Mouse (Mus musculus): ENCODE measurements around the gene Cd63. TPM values are rescaled to one million over a fixed set of nuclear protein-coding genes. Genes with fewer than 3 reads are reported as not detected.

Gene Cd63
- total RNA-seq, 2 experiments from 2014 or later, result 203 to 239 TPM

DNA sequence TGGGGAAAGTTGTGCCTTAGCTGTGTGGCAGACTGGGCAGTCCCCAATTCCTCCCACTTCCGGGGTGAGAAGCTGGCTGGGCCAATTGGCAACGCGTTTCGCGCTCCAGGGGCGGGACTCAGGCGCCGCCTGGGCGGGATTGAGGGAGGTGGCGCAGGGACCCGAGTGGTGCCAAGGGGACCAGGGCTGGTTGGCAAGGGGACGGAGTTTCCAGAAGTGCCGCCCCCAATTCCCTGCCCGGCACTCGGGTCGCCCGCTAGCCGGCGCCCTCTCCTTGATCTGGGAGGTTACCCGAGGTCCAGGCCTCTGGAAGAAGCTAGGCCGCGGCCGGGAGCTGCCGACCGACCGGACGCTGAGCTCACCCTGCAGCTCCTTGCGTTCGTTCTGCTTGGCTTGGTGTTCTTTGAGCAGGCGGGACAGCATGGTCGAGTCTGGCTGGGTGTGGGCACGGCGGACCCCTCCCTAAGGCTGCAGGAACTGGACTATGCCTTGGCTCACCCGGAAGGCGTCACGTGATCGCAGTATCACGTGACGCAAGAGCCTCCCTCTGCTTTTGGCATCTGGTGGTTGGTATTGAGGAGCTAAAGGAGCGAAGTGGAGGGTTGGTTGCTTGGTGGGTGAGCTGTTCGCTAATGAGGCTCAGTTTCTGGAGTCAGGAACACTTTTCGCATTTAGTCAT lies 22.4 kb downstream of the Cd63 start:
- DNase-seq, result peak; percentile 97 to 98
- intact Hi-C loops (cut with DNase I), result no loop called here

DNA sequence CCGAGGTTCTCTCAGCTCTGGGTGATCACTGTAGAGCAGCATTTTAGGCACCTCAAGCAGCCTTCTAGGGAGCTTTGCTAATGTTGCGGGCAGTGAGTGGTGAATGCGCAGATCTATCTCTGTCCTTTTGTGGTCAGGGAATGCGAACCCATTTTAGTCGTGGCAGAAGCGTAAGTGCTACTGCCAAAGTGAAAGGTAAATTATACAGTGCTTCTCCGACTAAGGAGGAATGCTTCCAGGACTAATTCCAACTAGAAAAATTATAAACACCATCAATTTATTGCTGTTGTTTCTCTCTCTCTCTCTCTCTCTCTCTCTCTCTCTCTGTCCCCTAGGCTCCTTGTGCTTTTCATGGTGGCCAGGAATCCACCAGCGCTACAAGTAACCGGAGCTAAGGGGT lies 23.1 kb downstream of the Cd63 start, which contains the start of gene Bloc1s1:
Gene Bloc1s1 (minus strand): TSS at position 101 of the 400 bp plus-strand sequence.
- intact Hi-C loops (cut with DNase I), result no loop called here
- no peak for DNase-seq

DNA sequence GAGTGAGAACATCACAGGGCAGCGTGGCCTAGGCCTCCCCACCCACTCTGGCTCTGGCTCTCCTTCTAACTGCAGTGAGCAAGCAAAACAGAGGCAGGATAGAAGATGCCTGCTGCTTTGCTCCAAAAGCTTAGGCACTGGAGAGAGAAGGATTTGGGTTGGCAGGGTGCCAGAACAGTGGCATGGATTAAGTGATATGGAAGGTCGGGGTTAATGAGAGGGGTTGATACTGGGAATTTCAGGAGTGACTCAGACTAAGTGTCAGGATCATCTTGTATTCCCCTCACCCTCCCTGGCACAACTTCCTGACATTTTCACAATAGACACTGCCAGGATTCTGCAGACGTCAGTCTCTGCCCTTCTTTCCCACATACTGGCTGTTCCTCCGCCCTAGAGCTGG lies 27.6 kb downstream of the Cd63 start:
- intact Hi-C loops (cut with DNase I), result no loop called here
- peak; percentile 34 to 36 for DNase-seq

DNA sequence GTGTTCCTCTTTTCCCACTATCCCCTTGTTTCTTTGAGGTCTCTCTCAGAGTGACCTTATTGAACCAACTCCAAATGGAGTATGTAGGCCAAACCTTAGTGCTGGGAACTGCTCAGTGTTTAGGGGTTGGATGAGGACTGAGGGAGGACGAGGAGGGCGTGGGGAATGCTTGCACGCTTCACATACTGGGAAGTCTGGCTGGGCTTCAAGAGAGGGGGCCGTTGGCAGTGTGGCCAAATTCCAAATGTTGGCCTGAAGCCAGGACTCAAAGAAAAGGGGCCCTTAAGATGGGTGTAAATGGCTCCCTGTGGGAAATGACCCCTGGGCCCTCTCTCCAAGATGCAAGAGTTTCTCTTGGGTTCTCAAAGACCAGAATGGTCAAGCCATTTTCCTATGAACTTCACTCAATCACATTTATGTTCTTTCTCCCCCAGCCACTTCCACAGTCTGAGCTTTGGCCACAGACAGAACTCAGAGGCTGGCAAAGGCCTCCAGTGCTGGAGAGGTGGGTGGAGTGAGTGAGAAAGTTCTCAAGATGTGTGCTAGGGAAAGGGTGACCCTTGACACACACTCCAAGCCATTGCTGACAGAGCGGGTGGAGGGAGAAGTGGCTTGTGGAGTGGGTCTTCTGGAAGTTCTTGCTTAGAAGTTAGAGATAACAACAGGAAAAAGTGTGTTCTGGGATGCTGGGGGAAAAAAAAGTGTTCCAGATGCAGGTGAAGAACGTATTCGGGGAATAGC lies 29.0 kb downstream of the Cd63 start:
- peak; percentile 26 to 44 for DNase-seq
- intact Hi-C loops (cut with DNase I), result no loop called here

DNA sequence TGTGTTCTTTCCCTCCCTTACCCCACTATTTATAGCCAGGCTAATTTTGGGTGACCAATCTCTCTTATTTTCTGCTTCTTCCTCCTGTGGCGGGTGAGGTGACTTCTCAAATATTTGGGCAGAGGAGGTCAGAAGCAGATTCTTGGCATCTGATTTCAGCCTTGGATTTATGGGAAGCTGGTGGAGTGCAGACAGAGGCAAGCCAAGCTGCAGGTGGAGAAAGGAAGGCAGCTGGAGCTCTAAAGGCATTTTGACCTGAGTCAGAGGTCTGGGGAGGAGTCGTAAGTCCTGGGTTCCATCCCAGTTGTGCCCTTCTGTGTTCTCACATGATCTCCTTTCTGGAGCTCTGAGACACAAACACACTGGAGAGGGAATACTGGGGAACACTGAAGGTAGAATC lies 30.7 kb downstream of the Cd63 start:
- intact Hi-C loops (cut with DNase I), result no loop called here
- peak; percentile 62 to 65 for DNase-seq

DNA sequence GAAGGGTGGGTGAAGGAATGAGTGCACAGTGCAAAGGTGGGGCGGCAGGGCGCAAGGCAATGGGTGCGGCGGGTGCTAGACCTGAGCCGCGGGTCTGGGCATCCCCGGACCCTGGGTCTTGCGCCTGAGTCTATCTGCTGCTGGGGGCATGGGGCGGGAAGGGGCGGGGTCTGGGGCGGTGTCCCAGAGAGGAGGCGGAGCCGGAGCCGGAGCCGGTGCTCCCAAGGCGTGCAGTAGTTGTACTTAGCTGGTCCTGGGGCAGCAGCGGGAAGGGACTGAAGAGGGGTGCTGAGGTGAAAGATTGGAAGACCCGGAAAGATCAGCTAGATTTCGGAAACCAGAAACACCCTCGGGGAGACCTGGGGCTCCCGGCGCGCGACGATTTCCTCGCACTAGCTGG lies 32.8 kb downstream of the Cd63 start, which contains the start of gene Itga7:
Gene Itga7 (plus strand): TSS at position 245 of the 400 bp plus-strand sequence.
- peak; percentile 58 to 64 for DNase-seq
- intact Hi-C loops (cut with DNase I), result no loop called here

DNA sequence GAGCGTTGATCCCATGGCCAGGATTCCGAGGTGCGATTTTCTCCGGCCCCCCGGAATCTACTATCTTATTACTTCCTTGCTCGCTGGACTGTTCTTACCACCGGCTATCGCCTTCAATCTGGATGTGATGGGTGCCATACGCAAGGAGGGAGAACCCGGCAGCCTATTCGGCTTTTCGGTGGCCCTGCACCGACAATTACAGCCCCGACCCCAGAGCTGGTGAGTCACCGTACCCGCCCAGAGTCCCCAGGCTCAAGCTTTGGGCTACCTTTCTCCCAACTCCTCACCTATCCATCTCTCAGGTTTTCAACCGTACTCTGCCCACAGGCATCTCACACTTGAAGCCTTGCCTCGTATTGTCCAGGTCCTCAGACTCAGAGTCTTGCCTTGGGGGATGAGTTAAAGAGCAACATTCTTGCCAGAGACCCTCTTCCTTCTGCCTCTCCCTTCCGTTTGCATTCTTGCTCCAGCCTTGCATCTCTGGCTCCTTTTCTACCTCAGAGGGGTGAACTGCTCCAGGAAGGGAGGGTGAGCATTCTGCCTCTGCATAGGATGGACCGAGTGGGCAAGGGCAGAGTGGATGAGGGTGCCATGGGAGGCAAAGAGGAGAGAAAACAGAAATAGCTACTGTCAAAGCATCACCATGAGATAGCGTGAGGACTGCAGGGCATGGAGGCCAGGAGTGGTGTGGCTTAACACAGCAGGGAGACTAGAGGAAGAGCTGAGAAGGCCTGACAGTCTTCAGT lies 33.4 kb downstream of the Cd63 start:
- peak in 1 of 2 experiments; percentile 29 for DNase-seq
- intact Hi-C loops (cut with DNase I), result no loop called here

DNA sequence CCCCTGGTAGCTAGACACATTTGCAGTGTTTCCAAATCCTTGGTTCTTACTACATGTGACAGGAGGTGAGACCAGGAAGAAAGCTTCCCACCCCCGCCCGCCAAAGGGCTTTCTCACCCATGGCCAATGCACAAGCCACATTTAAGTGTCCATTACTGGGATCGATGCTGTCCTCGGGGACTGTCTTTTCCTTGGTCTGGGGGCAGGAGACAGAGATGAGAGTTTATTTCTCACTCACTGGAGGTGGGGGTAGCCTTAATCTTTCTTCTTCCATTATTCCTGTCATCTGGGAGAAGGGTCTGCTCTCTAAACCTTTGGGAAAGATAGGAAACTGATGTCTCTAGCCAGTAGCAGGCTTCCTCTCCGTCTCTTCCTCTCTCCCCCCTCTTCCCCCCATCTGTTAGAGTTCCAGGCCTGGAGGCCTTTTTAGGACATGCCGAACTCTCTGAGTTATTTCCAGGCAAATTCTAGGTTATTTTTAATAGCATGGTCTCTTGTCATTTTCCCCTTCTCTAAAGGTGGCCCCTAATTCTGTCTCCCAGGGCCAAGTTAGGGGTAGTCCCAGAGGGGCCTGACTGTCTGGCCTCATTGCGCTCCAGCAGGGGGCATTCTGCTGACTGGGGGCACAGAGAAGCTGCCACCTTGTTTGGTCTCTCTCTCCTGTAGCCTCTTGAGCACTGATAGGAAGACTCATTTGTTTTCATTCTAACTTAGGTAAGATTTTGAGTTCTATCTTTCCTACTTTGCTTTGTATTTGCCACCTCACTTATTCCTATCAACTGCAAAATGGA lies 34.4 kb downstream of the Cd63 start:
- DNase-seq, result peak in 1 of 2 experiments; percentile 36
- intact Hi-C loops (cut with DNase I), result no loop called here

DNA sequence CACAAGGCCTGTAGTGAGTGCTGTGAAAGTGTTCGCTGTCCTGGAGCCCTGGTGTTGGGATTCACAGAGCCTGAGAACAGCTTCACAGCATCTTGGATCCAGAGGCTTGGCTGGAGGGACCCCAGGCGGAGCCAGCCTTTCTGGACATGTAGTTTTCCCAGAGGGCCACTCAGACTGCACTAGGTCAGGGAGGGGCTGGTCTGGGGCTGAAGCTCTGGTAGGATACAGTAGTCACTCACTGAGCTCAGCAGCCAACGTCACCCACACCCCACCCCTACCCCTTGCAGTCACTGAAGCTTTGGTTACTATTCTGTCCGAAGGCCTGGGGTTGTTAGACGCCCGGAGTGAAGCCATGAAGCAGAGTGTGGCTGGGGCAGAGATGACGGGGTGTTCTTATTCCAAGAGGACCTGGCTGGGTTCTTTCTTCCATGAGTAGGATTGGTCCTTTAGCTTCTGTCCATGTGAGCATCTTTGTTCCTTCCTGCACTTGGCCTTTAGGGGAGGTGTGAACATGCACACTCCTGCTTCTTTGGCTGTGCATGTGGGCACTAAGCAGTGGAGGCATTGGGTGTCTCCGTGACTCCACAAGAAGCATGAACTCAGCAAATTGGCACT lies 35.1 kb downstream of the Cd63 start:
- peak; percentile 63 to 64 for DNase-seq
- intact Hi-C loops (cut with DNase I), result no loop called here

DNA sequence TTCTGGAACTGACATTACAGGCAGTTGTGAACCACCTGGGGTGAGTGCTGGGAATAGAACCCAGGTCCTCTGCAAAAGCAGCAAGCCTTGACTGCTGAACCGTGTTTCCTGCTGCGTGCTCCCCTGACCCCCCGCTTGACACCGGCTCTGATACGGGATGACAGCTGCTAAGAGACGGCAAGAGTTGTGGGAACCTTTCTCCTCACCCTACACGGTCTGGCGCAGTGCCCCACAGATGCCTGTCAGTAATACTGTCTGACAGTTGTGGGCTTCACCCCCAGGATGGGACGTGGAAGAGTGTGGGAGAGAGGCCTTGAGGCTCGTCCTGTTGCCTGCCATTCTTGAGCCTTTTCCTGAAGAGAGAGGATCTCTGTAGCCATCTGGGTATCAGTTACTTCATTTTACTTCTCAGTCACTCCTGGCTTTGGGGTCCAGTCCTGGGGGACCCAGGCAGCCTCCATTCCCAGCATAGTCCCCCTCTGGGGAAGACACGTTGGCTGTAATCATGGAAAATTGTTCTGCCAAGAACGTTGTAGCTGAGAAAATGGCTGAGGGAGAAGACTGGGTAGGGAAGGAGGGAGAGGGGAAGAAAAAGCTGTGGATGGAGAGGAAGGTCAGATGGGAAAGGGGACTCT lies 37.1 kb downstream of the Cd63 start:
- peak; percentile 51 to 55 for DNase-seq
- intact Hi-C loops (cut with DNase I), result no loop called here

DNA sequence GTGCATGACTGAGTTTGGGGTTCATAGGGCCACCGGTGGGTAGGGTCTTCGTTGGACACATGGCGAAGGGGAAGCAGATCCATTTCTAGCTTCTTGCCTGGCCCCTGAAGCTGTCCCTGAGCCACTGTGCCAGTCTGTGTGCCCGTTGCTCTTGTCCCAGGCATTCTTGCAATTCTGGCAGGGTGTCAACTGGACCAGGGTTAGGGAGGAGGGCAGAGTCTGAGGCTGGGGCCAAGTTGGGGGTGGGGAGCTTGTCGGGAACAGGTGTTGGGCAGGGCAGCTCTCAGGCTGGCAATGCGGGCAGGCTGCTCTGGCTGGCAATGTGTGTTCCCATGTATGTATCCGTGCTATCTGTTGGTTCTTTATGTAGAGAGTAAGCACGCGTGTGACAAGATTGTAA lies 37.7 kb downstream of the Cd63 start:
- intact Hi-C loops (cut with DNase I), result no loop called here
- DNase-seq, result peak; percentile 93

DNA sequence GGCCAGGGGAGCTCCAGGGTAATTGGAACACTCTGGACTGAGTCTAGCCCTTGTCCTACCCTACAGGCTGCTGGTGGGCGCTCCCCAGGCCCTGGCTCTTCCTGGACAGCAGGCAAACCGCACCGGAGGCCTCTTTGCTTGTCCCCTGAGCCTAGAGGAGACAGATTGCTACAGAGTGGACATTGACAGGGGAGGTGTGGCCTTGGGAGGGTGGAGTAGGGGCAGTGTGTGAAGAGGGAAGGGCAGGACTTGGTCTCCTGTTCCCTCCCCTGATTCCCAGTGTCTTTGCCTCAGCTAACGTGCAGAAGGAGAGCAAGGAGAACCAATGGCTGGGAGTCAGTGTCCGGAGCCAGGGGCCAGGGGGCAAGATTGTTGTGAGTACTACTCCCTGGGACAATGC lies 38.2 kb downstream of the Cd63 start:
- intact Hi-C loops (cut with DNase I), result no loop called here
- peak in 1 of 2 experiments; percentile 44 for DNase-seq

DNA sequence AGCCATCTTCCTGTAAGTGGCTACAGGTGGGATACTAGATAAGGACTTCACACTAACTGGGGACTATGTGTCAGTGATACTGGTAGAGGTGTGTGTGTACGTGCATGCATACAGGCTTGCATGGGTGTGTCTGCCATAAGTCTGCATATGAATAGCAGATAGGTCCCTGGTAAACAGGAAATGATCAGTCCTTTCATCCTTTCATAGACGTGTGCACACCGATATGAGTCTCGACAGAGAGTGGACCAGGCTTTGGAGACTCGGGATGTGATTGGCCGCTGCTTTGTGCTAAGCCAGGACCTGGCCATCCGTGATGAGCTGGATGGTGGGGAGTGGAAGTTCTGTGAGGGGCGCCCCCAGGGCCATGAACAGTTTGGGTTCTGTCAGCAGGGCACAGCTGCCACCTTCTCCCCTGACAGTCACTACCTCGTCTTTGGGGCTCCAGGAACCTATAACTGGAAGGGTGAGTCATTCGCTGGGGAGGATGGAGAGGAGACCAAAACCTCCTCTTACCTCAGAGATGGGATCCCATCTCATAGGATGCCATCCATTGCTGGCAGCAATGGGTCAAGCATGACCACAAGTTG lies 39.8 kb downstream of the Cd63 start:
- DNase-seq, result no peak
- intact Hi-C loops (cut with DNase I), result no loop called here

DNA sequence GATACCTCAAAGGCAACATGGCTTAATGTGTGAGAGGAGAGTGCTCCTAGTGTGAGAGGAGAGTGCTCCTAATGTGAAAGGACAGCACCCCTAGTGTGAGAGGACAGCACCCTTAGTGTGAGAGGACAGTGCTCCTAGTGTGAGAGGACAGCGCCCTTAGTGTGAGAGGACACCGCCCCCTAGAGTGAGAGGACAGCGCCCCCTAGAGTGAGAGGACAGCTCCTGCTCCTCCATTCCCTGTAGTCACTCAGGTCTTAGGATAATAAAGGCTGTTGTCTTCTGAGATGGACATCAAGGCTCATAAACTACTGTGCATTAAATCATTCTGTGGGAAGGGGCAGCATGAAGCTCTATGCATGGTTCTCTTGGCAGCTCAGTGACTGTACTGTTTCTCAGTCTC lies 44.9 kb downstream of the Cd63 start:
- intact Hi-C loops (cut with DNase I), result no loop called here
- DNase-seq, result peak; percentile 54 to 78

DNA sequence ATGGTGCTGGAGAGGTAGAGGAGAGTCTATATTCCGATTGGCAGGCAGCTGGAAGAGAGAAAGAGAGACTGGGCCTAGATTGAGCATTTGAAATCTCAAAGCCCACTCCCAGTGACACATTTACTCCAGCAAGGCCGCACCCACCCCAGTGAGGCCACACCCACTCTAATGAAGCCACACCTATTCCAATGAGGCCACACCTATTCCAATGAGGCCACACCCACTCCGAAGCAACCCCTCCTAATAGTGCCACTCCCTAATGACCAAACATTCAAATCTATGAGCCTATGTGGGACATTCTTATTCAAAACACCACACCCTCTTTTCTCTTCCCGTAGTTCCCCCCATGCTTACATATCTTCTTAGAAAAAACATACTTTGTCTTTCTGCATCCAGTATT lies 46.7 kb downstream of the Cd63 start:
- DNase-seq, result no peak
- intact Hi-C loops (cut with DNase I), result no loop called here

DNA sequence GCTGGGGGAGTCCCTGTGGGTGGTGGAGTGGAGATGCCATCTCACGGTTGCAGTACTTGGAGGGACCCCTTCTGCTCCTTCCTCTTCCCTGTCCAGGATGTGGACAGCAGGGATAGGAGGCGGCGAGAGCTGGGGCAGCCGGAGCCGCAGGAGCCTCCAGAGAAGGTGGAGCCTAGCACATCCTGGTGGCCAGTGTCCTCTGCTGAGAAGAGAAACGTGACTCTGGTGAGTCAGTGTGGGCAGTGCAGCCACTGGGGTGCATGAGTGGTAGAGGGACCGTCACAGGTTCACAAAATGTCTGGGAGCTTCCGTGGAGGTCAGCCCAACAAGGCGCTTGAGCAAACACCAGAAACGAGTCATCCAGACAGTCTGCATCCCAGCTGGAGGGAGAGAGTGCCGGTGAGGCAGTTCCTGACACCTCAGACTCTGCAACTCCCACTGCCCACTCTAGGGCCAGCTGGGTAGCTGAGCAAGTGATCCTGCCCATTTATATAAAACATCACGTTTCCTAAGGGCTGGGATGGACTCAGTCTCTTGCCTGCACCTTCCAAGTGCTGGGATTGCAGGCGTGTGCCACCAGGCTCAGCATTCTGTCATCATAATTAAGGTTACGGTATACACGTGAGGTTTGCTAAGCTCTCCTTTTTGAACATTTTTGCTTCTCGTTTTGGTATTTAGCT lies 49.6 kb downstream of the Cd63 start:
- intact Hi-C loops (cut with DNase I), result no loop called here
- DNase-seq, result no peak

DNA sequence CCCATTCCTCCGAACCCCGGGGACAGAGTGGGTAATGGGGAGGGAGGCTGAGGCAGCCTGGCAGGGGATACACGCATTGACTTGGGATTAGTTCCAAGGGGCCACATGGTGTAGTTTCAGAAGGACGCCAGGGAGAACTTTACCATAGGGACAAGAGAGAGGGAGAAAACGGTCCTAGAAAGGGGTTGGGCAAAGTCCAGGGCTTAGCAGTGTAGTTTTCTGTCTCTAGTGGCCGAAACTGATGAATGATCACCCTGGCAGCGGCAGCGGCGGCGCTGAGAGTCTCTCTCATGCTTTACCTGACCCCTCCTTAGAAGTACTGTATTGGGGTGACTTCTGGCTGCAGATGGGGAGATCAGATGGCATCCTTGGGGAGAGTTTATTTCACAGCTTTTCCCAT lies 57.6 kb downstream of the Cd63 start:
- DNase-seq, result no peak
- intact Hi-C loops (cut with DNase I), result no loop called here

DNA sequence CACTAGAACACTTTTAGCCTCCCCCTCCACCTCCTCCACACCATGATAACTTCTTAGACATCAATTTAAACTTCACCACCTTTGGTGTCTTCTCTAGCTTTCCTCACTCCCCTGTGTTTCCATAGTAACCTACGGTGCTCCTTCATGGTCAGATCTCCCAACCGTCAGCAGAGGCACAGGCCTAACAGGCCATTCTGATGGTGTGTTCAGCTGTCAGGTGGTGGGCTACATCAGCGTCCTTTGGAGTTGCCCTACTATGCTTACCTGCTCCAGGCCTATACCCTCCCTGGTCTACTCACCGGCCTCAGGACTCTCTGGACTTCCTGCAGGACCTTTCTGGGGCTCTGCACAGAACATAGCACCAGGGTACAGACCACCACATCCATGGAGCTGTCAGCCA lies 59.4 kb downstream of the Cd63 start:
- intact Hi-C loops (cut with DNase I), result no loop called here
- no peak for DNase-seq

Data from heart, postnatal 10 days (tissue).